Mouse (Mus musculus) brain, embryonic 14.5 days (tissue): ENCODE measurements around the gene Sh3kbp1. TPM values are rescaled to one million over a fixed set of nuclear protein-coding genes. Genes with fewer than 3 reads are reported as not detected.

Experiments used
- DNase-seq: peaks from one replicate; pipeline ENCODE4 v3.0.0-alpha.2; 2011; ENCODE audit warnings: low read depth
- CTCF ChIP-seq: fragments of 200-500 bp; IDR thresholded peaks from 2 replicates; pipeline ENCODE4 v1.5.1; 2012; ENCODE audit warnings: inconsistent platforms, mild to moderate bottlenecking, moderate library complexity, borderline replicate concordance; ENCODE audit not compliant: insufficient read depth, insufficient read length; ENCODE audit errors: extremely low read depth
- POLR2A ChIP-seq: fragments of 200-500 bp; IDR thresholded peaks from 2 replicates; pipeline ENCODE4 v1.6.1; 2012; ENCODE audit warnings: mild to moderate bottlenecking, inconsistent platforms, borderline replicate concordance; ENCODE audit not compliant: poor library complexity, insufficient read depth, insufficient read length, severe bottlenecking; ENCODE audit errors: extremely low read depth
- polyA plus RNA-seq: library from polyadenylated mRNA; depleted of rRNA; stranded (reverse); fragments of >200 nt; gene quantifications from 2 replicates; pipeline ENCODE4 v1.2.3, GENCODE M21; 2012

Gene Sh3kbp1
- polyA plus RNA-seq, 1 experiment, result 34.4 TPM

GRCm38 (mm10) chrX:159765850-159766249, 138.8 kb downstream of the Sh3kbp1 start:
- TF ChIP-seq POLR2A, result no peak
- TF ChIP-seq CTCF, result no peak
- DNase-seq, result no peak

GRCm38 (mm10) chrX:159769005-159769404, 141.9 kb downstream of the Sh3kbp1 start:
- no peak for TF ChIP-seq CTCF
- TF ChIP-seq POLR2A, result no peak
- peak; percentile 9 for DNase-seq

- TF ChIP-seq CTCF, result no peak
- no peak for TF ChIP-seq POLR2A
- DNase-seq, result no peak
Measured at GRCm38 (mm10) chrX:159769773-159770172, 142.7 kb downstream of the Sh3kbp1 start.

GRCm38 (mm10) chrX:159772137-159772536, 145.1 kb downstream of the Sh3kbp1 start:
- DNase-seq, result peak; percentile 10
- TF ChIP-seq POLR2A (no peak), CTCF (no peak)

- peak; percentile 46 for DNase-seq
- TF ChIP-seq CTCF (no peak), POLR2A (no peak)
Measured at GRCm38 (mm10) chrX:159775042-159775441, 148.0 kb downstream of the Sh3kbp1 start.

GRCm38 (mm10) chrX:159778787-159779186, 151.7 kb downstream of the Sh3kbp1 start:
- TF ChIP-seq POLR2A, result no peak
- no peak for TF ChIP-seq CTCF
- no peak for DNase-seq

GRCm38 (mm10) chrX:159790516-159790915, 163.4 kb downstream of the Sh3kbp1 start:
- TF ChIP-seq CTCF (no peak), POLR2A (no peak)
- peak; percentile 15 for DNase-seq

- no peak for DNase-seq
- TF ChIP-seq CTCF, result no peak
- TF ChIP-seq POLR2A, result no peak
Measured at GRCm38 (mm10) chrX:159795603-159796002, 168.5 kb downstream of the Sh3kbp1 start.

GRCm38 (mm10) chrX:159804371-159804770, 177.3 kb downstream of the Sh3kbp1 start:
- TF ChIP-seq POLR2A (no peak), CTCF (no peak)

GRCm38 (mm10) chrX:159809510-159809909, 182.4 kb downstream of the Sh3kbp1 start:
- no peak for TF ChIP-seq POLR2A
- TF ChIP-seq CTCF, result no peak
- DNase-seq, result no peak

More at GRCm38 (mm10) chrX:159804371-159804770, 177.3 kb downstream of the Sh3kbp1 start:
- no peak for DNase-seq

- no peak for TF ChIP-seq POLR2A
- no peak for TF ChIP-seq CTCF
- DNase-seq, result no peak
Measured at GRCm38 (mm10) chrX:159810469-159810868, 183.4 kb downstream of the Sh3kbp1 start.

- DNase-seq, result no peak
- no peak for TF ChIP-seq POLR2A
- TF ChIP-seq CTCF, result no peak
Measured at GRCm38 (mm10) chrX:159817508-159817907, 190.4 kb downstream of the Sh3kbp1 start.
